Mouse (Mus musculus): Measurements from ENCODE around the gene Gbf1.

Gbf1 gene

DNA sequence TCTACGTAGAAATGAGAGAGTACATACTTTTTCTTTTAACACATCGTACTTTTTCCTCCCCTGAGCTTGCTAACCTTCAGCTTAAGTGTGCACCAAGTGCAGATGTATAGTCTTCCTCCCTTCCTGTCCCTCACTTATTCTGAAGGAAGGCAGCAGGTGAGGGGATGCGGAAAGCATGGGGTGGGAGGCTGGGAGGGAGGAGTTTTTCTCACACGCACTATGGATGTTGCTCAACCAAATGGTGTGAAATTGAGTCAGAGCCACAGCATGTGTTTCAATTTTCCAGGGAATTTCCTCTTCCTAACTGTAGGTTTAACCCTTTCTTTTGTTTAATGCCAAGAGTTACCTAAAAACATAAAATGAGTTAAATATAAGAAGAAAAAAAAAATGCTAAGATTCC is 70.8 kb downstream of the Gbf1 start:
- in situ Hi-C loops (cut with MboI, MseI), result loop anchor here (10.0 kb wide), 1 partner anchor 972 kb away; no protein-coding TSS in a partner anchor

DNA sequence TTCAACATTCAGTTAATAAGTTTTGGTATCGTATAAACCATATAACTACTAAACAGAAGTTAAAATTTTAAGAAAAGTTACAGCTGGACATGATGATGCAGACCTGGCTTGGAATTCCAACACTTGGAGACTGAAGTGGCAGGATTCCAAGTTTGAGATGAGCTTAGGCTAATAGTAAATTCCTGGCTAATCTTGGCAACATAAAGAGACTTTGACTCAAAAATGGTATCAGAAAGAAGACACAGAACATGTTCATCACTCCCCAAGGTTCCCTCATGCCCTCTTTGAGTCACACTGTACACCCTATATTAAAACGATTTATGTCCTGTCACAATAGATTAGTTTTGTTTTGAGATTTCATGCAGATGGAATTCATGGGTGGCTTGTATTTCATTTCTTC is 72.6 kb downstream of the Gbf1 start:
- in situ Hi-C loops (cut with MboI, MseI), result loop anchor here (10.0 kb wide), 1 partner anchor 970 kb away; no protein-coding TSS in a partner anchor

DNA sequence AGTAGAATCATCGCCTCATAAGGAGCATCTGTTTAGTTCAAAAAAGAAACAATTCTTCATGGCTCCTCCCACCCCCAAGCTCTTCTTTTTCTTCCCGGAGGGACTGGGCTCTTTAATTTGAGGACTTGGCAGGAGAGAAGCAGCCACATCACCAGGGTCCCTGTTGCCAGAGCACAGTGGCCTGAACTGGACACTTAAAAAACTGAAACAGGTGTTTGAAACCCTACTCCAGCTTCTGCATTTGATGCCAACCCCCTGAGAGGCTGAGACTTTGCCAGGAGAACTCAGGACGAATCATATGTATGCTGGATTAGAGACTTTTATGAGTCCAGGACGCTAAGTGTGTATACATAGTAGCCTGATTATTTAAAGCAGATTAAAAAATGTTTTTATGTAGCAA is 73.2 kb downstream of the Gbf1 start:
- in situ Hi-C loops (cut with MboI, MseI), result loop anchor here (10.0 kb wide), 1 partner anchor 969 kb away; no protein-coding TSS in a partner anchor

DNA sequence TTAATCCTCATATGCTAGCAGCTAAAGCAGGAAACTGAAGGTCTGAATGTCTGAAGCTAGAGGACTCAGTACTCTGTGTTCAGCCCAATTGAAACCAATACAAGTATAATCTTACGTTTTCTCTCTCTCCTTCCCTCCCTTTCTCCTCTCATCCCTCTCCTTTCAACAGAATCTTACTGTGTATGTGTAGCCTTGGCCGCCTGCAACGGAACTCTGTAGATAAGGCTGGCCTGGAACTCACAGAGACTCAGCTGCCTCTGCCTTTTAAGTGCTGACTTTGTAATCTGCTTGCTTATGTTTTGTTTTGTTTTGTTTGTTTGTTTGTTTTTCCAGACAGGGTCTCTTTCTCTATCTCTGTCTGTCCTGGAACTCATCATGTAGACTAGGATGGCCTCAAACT is 74.0 kb downstream of the Gbf1 start:
- in situ Hi-C loops (cut with MboI, MseI), result loop anchor here (10.0 kb wide), 1 partner anchor 969 kb away; no protein-coding TSS in a partner anchor

- in situ Hi-C loops (cut with MboI, MseI), result loop anchor here (10.0 kb wide), 1 partner anchor 968 kb away; no protein-coding TSS in a partner anchor
Measured at GRCm38 (mm10) chr19:46227300-46227699, 75.0 kb downstream of the Gbf1 start.

DNA sequence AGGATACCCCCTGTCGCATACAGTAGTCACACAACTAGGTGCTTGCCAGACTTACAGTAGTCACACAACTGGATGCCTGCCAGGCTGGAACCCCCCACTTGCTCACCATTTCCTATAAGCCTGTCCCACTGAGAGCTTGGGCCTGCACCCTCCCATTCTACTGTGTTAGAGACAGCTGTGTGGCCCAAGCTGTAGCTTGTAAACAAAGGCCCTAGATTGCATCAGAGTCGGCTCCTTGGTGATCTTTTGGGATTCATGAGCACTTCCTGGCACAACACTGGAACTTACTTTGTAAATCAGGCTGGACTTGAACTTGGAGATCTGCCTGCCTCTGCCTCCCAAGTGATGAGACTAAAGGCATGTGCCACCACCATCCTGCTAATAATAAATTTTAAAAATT is 82.1 kb downstream of the Gbf1 start:
- in situ Hi-C loops (cut with MboI, MseI), result no loop called here

DNA sequence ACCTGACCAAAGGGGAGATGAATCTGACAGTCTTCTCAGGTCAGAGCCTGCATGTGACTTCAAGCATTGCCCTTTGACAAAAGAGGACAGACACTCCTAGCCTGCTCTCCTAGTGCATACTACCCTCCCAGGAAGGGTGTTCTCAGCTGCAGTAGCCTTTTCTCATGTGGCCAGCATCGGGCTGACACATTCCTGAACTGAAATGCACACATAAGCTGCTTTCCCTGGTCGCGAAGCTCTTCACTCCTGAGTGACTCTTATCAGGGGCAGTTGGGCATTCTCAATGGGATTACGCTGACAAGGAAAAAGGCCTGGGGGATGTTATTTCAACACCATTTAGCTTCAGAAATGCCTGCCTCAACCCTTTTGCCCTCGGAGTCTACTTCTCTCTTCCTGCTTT is 84.3 kb downstream of the Gbf1 start:
- in situ Hi-C loops (cut with MboI, MseI), result no loop called here

DNA sequence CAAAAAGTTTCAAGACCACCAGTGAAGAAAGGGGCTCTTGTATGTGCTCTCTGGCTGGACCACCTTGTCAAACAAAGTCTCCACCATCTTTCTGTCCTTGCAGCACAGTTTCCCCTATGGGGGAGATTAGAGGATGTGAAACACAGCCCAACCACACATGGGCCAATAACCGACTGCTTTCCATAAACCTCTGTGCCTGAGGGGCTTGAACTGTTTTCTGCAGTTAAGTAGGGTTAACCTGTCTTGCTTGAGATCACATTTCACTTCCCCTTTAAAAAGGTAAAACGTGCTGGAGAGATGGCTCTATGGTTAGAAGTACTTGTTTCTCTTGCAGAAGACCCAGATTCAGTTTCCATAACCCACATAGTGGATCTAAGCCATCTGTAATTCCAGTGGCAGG is 87.9 kb downstream of the Gbf1 start:
- in situ Hi-C loops (cut with MboI, MseI), result no loop called here

GRCm38 (mm10) chr19:46242416-46242815 is 90.1 kb downstream of the Gbf1 start:
- in situ Hi-C loops (cut with MboI, MseI), result no loop called here

DNA sequence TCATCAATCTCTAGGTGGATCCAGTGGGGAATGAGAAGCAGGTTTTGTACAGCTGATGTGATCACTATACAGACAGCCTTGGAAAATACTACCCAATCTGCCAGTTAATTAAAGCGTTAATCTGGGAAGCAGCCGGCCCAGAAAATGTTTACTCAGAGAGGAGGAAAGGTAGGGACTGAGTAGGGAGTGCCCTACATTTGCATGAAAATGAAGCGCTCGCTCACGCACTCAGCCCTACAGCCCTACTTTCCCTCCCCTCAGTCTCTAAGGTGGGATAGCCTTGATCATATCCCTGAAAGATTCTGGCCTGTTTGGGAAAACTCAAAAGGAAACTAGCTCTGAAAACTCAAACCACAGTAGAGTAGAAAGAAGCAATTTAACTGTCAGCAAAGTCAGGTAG is 92.3 kb downstream of the Gbf1 start:
- in situ Hi-C loops (cut with MboI, MseI), result no loop called here

GRCm38 (mm10) chr19:46248991-46249390 is 96.7 kb downstream of the Gbf1 start:
- in situ Hi-C loops (cut with MboI, MseI), result no loop called here

DNA sequence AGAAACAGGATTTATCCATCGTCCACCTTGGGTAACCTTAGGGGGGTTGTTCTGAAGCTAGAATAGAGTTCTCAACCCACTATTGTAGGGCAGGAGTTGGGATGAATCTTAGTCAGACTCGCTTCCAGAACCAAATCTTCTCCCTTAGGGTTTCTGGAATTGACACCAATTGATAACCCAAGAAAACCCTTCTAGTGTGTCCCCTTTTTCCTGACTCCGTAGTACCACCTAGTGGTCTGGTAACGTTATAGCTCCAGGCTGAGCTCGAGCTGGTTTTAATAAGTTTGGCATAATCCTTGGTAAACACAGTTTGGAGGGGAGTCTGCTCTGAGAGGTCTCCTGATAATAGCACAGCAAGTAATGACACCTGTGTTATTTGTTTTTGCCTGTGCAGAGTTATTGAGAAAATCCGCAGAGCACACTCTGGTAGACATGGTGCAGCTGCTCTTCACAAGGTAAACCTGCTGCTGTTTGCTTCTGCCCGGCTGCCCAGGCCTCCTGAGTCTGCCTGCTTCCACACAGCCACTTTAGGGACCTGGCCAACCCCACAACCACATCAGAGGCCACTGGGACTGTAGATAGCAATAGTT is 101.9 kb downstream of the Gbf1 start:
- in situ Hi-C loops (cut with MboI, MseI), result no loop called here

- in situ Hi-C loops (cut with MboI, MseI), result no loop called here
Measured at GRCm38 (mm10) chr19:46264762-46265161, 112.5 kb downstream of the Gbf1 start.

DNA sequence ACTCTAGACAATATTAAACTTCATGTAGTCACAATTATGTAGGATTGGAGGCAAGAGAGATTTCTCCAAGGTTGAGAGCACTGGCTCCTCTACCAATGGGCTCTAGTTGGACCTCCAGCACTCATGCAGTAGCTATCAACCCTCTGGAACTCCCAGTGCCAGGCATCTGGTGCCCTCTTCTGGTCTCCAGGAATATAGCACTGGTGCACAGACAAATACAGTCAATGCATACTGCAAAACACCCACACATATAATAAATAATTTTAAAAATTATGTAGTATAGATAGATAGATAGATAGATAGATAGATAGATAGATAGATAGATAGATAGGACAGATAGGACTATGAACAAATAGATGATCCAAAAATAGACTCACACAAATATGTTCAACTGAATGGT is 123.0 kb downstream of the Gbf1 start:
- in situ Hi-C loops (cut with MboI, MseI), result no loop called here

DNA sequence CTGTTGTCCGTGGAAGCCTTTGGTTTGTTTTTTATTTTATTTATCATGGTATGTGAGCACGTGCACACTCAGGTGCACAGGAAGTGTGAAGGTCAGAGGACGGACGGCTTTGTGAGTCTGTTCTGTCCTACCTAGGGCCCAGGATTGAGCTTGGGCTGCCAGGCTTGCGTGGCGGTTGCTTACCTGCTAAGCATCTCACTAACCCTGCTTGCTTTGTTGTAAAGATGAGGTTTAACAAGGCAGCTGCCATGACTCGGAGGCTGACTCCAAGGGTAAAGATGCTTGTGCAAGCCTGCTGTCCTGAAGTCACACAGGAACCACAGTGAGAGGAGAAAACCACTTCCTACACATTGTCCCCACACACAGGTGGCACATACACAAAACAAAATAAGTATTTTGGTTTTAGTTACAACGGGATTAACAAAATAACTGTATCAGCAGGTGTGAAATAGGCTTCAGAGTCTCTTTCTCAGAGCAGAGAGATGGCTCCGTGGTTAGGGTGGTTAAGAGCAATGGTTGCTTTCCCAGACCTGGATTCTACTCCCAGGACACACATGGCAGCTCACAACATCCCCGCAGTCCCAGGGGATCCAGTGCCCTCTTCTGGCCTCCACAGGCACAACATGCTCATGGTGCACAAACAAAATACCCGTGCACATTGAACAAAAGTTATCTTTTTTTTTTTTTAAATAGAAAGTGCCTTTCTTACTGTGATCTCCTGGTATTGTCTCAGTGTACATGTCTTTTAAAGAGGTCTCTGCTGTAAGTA is 130.0 kb downstream of the Gbf1 start:
- in situ Hi-C loops (cut with MboI, MseI), result no loop called here

DNA sequence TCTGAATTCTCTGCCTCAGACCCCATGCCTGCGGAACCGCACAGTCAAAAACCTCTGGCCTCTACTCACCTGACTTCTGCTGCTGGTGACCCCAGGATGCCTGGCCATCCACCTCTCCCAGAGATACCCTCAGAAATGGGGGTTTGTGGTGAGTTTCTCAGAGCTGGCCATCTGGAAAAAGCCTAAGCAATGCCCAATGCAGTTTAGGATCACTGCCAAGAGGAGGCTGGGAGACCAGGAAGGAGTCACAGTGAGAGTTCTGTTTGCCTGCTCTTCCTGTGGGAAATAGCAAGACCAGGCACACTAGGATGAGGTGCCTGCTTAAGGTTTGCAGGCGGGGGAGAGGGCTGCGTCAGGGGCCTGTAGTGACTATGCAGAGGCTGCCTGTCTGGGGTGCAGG is 132.4 kb downstream of the Gbf1 start:
- in situ Hi-C loops (cut with MboI, MseI), result no loop called here

DNA sequence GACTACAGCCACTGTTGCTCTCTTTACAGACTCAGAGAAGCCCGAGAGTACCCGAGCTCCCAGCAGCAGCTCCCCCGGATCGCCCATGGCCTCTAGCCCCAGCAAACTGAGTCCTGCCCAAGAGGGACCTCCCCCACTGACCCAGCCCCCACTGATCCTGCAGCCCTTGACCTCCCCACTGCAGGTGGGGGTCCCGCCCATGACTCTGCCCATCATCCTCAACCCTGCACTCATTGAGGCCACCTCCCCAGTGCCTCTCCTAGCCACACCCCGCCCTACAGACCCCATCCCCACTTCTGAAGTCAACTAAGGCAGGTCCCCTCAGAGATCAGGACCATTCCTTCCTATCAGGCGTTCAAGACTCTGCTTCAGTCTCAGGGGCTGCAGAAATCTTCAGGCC is 133.3 kb downstream of the Gbf1 start:
- in situ Hi-C loops (cut with MboI, MseI), result no loop called here

- in situ Hi-C loops (cut with MboI, MseI), result no loop called here
Measured at GRCm38 (mm10) chr19:46286047-46286446, 133.7 kb downstream of the Gbf1 start.

DNA sequence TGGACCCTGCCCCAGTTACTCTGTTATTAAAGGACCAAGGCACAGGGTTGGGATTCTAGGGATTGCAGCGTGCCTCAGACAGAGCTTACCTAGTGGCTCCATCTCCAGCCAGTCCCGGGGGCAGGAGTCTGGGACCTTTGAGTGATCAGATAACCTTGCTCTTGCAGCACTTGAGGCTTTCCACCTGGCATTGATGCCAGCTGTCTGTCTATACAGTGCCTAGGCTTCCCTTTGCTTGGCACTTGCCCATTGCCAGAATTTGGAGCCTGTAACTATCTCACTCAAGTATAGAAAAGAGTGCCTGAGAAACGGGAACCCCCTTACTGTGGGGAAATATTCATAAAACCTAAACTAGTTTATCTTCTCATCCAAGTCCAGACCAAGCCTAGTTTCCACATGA is 134.6 kb downstream of the Gbf1 start:
- in situ Hi-C loops (cut with MboI, MseI), result no loop called here

- in situ Hi-C loops (cut with MboI, MseI), result no loop called here
Measured at GRCm38 (mm10) chr19:46287566-46287965, 135.3 kb downstream of the Gbf1 start.

- in situ Hi-C loops (cut with MboI, MseI), result no loop called here
Measured at GRCm38 (mm10) chr19:46290535-46291105, 138.3 kb downstream of the Gbf1 start.

DNA sequence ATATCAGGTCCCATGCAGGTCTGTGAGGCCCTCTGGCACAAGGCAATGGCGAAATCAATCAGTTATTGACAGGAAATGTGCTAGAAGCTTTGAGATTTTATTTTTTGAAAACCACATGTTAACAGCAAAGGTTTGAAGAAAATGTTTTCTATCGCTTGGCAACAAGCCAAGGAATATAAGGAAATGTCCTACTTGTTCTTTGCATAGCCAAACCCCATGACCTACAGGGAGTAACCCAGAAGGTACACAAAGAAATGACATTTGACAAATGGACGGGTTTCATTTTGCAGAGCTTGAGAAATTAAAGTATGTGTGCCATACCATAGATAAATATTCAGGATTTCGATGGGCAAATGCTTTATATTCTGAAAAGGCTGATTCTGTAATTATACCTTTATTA is 144.6 kb downstream of the Gbf1 start:
- in situ Hi-C loops (cut with MboI, MseI), result no loop called here

All from T-helper 1 cell (primary cell).